Mouse (Mus musculus) layer of hippocampus, adult 9-11 months (tissue): ENCODE measurements around the gene Ggt5.
"Not testable (repeated sequence)": the region's sequence is repeated elsewhere in the genome, so short reads cannot be mapped to it uniquely, and the experiment has no call there.

Experiments used
- DNase-seq: peaks from one replicate; pipeline ENCODE4 v3.0.0; 2022

The Ggt5 gene

DNA sequence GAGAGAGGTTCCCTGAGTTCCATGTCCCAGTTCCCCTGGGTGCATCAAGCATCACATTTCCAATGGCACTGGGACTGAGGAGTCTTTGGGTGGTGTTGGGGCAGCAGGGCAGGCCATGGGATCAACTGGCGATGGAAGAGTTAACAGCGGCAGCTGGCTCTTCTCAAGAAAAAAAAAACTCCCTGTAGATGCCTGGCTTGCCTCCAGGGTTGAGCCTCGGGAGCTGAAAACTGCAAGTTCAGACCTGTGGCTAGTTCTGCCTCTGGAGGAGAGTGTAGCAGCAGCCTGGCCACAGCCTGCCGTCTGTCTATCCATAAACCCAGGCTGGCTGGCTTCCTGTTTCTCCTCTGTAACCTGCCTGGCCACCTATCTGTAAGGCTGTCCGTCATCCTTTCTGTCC is at the start of gene Ggt5:
TSS of gene Ggt5 (plus strand) at position 212 of the 400 bp plus-strand sequence.
- no peak for DNase-seq

DNA sequence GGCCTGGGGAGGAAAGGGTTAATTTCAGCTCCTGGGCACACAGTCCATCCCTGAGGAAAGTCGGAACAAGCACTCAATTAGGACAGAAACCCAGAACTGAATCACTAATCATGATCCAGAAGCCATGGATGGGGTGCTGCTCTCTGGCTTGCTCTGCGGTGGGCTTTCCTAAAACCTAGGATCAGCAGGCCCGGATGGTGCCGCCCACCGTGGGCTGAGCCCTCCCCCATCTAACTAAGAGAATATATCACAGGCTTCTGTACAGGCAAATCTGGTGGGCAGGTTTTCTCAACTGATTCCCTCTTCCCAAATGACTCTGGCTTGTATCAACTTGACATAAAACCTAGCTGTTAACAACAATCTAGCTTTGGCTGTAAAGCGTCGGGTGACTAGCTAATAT is 41.2 kb upstream of the Ggt5 start:
- no peak for DNase-seq

DNA sequence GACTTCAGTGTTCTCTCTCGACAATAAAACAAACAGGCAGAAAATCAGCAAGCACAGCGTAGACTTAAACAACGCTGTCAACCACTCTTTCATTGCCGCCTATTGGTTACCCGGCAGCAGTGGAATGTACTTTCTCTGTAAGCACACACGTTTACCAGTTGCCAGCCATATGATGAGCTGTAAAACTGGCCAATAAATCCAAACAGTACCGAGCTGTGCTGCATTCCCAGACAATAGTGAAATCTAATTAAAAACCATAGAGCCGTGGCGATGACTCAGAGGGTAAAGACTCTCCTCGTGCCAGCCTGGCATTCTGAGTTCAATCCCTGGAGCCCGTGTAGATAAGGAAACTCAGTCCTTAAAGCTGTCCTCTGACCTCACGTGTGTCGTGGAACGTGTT is 40.7 kb upstream of the Ggt5 start:
- no peak for DNase-seq

DNA sequence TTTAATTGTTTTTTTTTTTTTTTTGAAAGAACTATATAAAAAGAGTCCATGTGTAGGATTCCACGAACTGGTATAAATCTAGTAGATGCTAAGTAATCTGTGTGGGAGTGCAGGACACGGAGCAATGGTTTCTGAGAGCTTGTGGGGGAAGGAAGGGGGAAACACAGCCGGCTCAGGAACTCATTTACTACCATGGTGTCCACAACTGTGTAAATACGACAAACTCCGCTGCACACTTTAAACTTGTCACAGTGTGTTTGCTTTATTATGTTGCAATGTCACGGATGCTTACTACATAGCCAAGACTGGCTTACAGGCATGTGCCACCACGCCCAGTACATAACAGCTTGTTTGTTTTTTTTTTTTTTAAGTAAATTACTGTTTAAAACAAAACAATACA is 39.3 kb upstream of the Ggt5 start:
- no peak for DNase-seq

DNA sequence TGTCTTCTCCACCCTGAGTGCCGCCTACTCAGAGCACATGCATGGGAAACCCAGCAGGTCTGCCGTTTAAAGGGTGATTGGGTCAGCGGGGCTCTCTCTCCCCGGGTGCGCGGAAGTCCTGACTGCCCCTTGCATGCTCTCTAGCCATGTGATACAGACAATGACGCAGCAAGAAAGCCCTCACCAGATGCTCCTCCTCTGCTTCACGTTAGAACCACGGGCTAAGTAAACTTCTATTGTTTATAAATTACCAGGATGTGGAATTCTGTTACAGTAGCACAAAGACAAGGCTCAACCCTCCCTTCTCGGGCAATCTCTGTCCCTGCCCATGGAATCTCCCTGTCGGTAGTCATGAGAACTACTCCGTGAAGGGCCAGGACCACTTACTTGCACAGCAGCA is 38.0 kb upstream of the Ggt5 start:
- DNase-seq = no peak

DNA sequence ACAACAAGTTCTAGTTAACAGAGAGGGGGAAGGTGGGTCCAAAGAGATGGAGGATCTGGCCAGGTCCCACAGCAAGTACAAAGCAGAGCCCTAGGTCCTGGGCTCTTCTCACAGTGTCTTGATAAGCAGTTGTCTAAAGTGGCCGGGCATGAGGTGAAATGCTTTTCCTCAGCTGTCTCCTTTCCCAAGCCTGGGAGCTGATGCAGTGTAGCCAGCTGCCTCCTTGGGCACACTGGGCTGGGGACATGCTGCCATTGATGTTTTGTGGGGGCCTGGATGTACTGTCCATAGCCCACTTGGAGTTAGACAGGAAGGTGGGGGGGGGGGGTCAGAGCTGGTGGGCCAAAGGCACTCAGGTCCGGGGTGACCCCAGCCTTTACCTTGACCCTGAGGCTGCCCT is 37.0 kb upstream of the Ggt5 start:
- no peak for DNase-seq

DNA sequence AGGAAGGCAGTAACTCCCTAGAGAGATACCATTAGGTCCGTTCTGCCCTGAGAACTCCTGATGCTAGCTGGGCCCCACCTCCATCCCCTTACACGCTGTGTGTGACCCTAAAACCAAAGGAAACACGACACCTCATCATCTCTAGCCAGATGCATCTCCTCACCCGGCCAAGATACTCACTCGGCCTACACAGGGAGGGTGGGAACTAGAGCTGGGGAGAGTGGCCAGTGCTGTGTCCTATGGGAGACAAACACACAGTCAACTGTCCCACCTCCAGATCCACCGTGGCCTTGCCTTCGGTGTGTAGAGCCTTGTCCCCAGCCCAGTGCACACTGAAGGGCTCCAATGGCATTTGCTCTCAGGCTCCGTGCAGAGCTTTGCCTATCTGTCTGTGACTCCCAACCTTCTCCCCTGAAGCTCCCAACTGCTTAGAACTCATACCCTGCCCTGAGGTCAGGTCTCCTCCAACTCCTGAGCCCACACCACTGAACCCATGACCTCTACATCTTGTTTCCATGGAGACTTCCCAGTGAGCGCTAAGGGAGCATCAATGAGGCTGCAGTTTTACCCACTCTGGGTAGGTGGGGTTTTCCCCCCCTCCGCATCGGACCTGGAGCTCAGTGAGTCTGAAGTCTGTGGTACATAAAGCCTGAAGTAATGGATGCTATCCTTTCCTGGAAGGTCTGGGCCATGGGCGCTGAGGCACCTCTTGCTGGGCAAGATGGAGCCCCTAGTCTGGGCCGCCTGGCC is 36.3 kb upstream of the Ggt5 start:
- no peak for DNase-seq

DNA sequence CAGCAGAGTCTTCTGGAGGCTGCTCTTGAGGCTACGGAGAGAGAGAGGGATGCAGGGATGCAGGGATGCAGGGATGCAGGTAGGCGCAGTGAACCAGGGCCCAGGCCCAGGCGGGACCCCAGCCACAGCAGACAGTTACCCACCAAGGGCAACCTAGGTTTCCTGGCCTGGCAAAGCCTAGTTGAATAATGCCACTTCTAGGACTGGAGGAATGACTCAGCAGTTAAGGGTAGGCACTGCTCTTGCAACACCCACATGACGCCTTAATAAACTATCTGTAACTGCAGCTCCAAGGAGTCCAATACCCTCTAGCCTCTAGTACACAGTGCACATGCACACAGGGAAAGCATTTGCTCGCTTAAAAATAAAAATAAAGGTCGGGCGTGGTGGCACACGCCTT is 35.0 kb upstream of the Ggt5 start:
- DNase-seq = no peak

DNA sequence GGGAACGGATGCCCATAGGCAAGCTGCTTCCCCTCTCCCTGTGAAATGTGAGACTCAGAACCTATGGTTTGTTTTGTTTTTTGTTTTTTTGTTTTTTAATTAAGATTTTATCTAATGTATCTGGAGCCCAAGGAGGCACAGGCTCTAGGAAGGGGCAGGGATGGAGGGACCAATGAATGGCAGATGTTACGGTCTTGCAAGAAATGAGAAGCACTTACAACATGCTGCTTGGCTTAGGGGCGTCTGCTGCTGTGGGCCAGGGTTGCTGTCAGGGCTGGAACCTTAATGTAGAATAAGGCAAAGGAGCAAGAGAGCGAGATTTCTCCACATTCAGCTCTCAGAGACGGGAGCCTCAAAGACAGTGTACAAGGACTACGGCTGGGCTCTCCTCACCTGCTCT is 33.6 kb upstream of the Ggt5 start:
- DNase-seq = no peak

DNA sequence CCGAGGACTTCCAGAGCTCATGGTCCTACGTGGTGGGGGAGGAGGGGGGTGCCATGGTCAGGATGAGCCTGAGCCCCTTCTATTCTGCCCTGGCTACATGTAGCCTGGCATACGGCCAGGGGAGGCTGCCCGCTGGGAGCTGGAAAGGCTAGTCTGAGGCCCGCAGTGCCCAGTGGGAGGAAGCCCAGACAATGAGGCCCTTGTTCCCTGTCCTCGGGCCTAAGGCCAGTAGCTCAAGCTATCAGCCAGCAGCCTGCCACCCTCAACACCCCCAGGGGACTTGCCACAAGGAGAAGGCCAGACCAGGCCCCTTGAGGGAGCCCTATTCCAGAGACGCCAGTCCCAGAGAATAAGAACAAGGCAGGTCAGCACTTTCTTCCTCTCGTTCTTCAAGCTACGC is 33.1 kb upstream of the Ggt5 start:
- peak; percentile 92 for DNase-seq

DNA sequence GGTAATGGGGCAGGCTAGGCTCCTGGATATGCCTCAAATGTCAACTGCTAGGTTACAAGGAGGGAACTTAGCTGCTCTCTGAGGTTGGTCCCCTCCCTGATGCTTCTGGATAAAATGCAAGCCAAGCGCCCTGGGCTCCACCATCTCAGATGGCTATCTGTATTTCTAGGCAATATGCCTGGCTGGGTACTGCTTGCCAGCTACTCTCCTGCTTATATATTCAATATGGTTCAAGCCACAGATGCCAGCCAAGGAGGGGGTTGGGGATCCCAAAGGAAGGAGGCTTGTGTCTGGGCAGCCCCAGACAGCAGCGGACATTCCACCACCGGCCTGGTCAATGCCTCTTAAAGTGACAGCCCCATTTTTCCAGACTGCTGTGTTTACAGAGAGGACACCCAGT is 30.6 kb upstream of the Ggt5 start:
- DNase-seq = peak; percentile 45

DNA sequence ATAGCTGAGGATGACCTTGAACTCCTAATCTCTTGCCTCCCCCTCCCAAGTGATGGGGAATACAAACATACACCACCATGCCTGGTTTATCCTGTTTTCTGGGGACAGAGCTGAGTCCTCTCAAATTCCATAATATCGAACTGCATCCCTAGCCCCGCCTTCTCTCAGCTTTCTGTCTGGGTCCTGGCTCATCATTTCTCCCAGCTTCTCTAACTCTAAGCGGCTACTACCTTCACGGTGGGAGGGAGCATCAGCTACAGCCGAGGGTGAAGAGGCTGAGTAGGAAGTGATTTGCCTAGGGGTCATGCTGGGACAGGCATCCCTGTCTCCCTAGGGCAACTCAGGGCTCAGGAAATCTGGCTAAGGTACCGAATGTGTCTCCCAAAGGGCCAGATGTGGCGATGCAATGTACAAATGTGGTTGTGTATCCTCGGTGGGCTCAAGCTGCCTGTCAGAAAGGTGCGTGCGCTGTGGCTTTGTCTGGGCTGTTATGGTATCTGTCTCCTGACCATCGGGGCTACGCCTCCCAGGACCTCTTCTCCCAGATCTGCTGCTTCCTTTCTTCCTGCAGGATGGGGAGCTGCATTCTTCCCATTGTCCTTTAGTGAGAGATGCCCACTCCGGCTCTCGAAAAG is 30.0 kb upstream of the Ggt5 start:
- no peak for DNase-seq

DNA sequence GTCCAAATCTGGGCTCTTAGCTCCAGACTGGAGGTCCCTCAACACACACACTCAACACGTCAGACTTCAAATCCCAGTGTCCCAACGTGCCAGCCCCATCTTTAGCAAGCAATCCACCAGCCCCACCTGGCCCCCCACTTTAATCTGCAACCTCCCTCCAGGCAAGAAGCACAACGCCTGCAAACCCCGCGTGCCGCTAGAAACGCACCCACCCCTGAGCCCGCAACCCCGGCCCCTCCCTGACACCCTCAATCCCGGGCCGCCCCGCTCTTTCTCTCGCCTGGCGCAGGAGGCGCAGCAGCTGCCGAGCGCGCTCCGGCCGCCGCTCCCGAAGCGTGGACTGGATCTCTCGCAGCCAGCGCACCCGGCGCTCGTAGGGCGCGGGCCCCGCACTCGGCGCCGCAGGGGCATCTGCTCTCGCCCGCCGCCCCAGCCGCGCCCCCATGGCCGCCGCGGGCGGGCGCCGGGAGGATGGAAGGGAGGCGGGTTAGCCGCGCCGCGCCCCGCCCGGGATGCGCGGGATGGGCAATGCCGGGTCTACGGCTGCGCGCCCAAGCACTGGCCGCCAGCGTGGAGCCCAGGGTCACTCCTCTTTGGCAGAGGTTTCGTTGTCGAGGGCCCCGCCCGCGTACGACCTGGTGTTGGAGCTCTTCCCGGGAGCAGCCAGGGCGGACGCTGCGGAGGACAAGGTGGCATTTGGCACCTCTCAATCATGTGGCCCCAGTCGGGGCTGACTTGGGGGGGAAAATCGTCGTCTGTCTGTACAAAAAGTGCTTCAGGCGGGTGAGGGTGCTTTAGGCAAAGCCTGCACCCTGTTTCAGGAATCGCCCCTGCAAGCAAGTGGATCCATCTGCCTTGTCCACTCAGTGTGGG is 29.2 kb upstream of the Ggt5 start, which contains the start of gene Lrrc75b:
TSS of gene Lrrc75b (minus strand) at position 655 of the 873 bp plus-strand sequence.
- DNase-seq = no peak

DNA sequence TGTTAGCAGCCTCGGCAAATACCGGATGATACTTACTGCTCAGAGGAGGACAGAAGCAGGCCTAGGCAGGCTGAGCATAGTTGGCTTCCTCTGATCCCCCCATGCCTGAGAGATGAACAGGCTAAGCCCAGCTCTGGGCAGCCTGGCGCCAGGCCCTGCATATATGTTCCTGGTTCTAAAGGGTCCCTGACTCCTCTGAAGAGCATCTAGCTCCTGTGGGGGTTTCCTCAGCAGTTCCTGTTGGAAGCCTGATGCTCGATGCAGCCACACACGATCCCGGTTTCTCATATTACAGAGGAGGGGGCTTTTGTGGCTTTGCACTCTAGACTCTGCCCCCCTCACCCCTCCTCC is 28.6 kb upstream of the Ggt5 start:
- no peak for DNase-seq

DNA sequence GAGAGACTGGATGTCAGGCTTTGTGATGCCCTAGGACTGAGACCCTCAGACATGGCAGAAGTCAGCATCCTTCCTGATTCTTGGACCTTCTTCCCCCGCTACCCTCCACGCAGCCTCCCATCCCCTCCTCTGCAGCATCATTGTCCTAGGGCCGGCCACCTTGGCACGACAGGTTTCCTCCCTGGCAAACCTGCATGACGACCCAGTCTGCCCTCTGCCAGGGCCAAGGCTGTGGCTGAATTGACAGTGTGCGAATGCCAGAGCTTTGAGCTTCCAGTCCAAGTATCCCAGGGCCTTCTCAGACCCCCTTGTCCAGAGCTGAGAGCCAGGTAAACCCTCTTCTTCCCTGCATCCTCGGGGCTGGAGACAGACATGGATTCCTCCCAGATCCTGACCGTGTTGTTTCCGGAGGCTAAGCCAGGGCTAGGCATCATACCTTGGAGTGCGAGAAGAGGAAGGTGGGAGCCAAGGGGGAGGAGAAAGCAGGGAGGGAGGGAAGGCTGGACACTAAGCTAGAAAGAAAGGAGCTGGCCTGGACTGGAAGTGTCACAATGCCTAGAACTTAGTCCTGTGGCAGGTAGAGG is 28.0 kb upstream of the Ggt5 start, which contains the start of gene Ggt1:
TSS of gene Ggt1 (plus strand) at position 534 of the 584 bp plus-strand sequence.
- no peak for DNase-seq

DNA sequence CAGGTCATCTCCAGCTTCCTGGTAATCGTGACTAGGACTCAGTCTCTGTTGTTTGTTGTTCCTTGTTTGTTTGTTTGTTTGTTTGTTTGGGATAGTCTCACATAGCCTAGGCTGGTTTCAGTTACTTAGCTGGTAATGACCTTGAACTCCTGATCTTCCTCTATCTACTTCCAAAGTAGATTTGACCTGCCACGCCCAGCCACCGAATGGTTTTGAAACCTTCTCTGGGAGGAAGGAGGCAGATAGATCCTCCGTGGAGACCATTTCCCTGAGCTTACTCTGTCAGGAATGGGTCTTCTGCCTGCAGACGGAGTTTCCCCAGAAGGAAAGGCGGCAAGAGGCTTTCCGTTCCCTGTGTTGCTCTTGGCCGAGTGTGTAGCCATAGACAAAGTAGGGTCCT is 26.5 kb upstream of the Ggt5 start:
- no peak for DNase-seq

DNA sequence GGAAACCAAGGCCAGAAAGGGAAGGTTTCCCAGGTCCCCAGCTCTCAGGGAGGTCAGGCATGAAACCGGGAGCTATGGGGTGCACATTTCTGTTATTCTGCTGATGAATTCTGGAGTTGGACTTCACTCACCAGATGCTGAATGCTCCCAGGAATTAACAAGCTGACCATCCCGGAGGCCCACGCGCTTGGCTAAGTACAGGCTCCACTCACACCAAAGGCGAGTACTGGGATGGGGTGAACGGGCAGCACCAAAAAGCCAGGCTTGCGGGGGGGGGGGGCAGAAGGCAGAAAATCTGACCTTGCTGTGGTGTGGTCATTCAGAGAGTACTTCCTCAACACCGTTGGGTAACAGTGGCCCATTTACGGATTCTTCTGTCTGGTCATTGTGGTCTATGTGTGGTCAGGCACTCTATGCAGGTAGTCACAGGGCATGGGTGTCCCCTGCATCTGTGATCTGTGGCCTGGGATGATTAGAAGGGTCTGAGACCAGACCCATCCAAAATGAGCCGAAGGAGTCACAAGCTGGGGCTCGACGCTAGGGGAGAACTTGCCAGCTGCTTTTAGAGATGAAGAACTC is 24.4 kb upstream of the Ggt5 start:
- no peak for DNase-seq

DNA sequence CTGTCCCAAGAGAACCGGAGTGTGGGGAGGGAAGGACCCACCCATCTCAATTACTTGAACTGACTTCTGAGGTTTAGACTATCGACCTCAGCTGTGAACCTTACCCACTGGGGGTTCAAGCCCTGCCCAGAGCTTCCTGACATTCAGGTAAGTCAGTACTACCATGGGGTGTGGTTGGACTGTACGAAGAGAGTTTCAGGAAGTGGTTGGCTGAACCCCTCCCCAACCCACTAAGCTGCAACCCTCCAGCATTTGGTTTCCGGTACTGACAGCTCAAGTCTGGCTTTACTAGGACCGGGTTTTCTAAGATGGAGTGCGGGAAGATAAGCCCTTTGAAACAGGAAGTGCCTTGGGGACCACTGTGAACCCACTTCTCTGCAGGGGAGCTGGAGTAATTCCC is 23.7 kb upstream of the Ggt5 start:
- DNase-seq = no peak

DNA sequence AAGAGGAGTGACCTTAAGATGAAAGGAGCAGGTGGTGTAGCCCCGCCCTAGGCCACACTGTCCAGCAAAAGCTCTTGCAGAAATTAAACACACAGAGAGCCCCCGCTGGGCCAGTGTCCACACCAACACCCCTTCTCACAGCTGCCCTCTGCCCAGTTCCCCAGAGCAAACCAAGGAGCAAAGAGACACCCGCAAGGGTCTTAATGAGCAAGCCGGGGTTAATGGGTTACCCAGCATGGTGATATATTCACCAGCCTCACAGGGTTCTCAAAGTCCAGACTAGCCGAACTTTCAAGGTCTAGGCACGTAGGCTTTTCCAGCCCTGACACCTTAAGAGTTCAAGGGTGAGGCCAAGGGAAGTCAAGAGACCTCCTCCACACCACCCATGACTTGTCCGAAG is 23.2 kb upstream of the Ggt5 start:
- DNase-seq = no peak

DNA sequence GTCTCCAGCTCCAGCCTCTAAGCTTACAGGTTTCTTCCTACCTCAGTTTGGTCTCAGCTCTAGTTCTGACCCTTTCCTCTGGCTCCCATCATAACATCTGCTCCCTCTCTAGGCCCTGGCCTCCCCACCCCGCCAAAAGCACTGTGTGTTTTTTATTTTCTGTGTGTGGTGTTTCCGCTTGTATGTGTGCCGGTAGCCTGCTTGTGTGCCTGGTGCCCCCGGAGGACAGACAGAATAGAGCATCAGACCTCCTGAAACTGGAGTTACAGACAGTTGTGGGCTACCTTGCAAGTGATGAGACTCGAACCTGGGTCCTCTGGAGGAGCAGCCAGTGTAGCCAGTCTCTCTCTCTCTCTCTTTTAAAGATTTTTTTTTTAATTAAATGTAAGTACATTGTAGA is 22.8 kb upstream of the Ggt5 start:
- DNase-seq = no peak

DNA sequence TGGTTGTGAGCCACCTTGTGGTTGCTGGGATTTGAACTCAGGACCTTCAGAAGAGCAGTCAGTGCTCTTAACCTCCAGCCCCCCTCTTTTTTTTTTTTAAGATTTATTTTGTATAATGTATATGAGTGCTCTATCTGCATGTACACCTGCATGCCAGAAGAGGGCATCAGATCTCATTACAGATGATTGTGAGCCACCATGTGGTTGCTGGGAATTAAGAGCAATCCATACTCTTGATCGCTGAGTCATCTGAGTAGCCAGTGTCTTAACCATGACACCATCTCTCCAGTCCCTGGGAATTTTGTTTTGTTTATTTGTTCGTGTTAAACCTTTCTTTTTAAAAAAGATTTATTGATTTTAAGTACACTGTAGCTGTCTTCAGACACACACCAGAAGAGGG is 22.4 kb upstream of the Ggt5 start:
- DNase-seq = not testable (repeated sequence)

DNA sequence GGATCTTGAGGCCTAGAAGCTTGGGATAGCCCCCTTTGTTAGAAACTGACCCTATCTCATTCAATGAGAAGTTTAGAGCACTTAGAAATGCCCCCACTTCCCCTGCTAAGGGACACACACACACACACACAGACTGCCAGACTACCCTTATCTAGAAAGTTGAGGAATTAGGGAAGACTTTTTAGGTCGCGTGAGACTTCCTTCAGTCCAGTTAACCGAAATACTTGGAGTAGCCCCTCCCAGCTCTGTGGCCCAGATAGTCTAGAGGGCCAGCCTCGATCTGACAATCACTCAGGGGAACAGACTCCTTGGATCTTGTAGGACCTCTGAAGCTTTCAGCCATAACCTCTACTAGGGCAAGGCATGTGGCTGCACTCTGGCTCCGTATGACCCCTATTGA is 21.1 kb upstream of the Ggt5 start:
- no peak for DNase-seq

DNA sequence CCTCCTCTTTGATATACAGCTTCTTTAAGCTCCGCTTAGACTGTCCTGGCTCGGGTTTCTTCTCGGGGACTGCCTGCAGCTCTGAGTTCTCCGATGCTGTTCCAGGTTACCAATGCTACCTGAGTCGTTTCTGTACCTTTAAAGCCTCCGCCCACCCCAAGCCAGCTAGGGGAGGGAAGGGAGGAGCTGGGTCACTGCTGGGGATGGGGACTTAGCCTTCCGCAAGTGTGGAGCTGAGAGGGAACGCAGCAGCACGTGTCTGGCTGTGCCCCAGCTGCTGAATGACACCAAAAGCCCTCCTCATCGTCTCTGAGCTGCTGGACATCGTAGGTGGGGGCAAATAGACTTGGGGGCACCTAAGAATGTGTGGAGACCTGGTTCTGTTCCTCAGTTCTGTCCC is 20.7 kb upstream of the Ggt5 start:
- DNase-seq = no peak
